Mouse (Mus musculus): ENCODE data around the gene Art4. TPM values are rescaled to one million over a fixed set of nuclear protein-coding genes. Genes with fewer than 3 reads are reported as not detected.

Gene Art4
- total and polyA plus RNA-seq, 3 experiments = 12.8 to 19.6 (median 16.3) TPM

GRCm38 (mm10) chr6:136855183-136855582 lies 2.4 kb downstream of the Art4 start:
- no peaks in the 10 kb centered on the region for H3K79me2 ChIP-seq (replicated peaks; ENCODE audit: control insufficient read depth, insufficient read depth, low read length)
- H3K4me3 ChIP-seq = no peak overlapping the region
- peaks cover 6% of the 10 kb centered on the region for H3K4me1 ChIP-seq (ENCODE audit: control insufficient read depth, insufficient read depth, low read length)
- no peak overlapping the region; the same call in 1 of the 2 replicates for H3K27ac ChIP-seq
- H3K36me3 ChIP-seq (ENCODE audit: control insufficient read depth, insufficient read depth, low read length) = no peaks in the 10 kb centered on the region
- no peaks in the 10 kb centered on the region for H3K27me3 ChIP-seq (ENCODE audit: control insufficient read depth, insufficient read depth, low read length)
- H3K9ac ChIP-seq (ENCODE audit: low read depth, low read length) = no peak overlapping the region
- no peak for TF ChIP-seq POLR2A (IDR thresholded peaks at IDR 0.05; ENCODE audit: insufficient read depth, low read depth, low read length)
- TF ChIP-seq CTCF (IDR thresholded peaks at IDR 0.05) = no peak
- TF ChIP-seq EP300 (IDR thresholded peaks at IDR 0.05; ENCODE audit: insufficient read depth, low read depth, low read length) = no peak
- WGBS = 50% methylated on average over 2 of the region's 2 CpGs
- DNase-seq = no peak
- intact Hi-C loops (cut with DNase I) = no loop called here

DNA sequence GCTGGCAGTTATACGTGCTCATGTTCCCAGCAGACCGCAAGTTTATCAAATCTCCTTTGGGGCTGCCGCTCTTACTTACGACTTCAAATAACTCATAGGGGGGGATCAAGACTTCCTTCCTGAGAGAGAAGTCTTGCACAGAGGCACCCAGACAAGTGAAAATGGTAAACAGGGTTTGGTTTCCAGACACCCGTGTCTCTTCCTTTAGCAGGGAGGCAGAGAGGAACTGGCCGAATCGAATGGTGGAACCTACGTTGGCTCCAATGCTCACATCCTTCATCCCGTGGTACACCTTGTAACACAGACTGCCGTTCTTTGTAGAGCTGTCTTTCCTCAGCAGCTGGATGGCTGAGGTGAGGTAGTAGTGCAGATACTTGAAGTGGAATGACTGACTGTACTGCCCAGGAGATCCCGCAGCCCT lies 3.2 kb downstream of the Art4 start:
- H3K9ac ChIP-seq (ENCODE audit: low read depth, low read length) = no peak overlapping the region
- intact Hi-C loops (cut with DNase I) = no loop called here
- no peak overlapping the region for H3K27ac ChIP-seq
- WGBS = 62% methylated on average over 11 of the region's 11 CpGs
- no peak overlapping the region for H3K4me3 ChIP-seq
- TF ChIP-seq POLR2A (IDR thresholded peaks at IDR 0.05; ENCODE audit: insufficient read depth, low read depth, low read length) (no peak), EP300 (IDR thresholded peaks at IDR 0.05; ENCODE audit: insufficient read depth, low read depth, low read length) (no peak), CTCF (IDR thresholded peaks at IDR 0.05) (no peak)
- no peak for DNase-seq
- H3K79me2 ChIP-seq (replicated peaks; ENCODE audit: control insufficient read depth, insufficient read depth, low read length) = no peaks in the 10 kb centered on the region
- no peaks in the 10 kb centered on the region for H3K27me3 ChIP-seq (ENCODE audit: control insufficient read depth, insufficient read depth, low read length)
- H3K36me3 ChIP-seq (ENCODE audit: control insufficient read depth, insufficient read depth, low read length) = no peaks in the 10 kb centered on the region
- H3K4me1 ChIP-seq (ENCODE audit: control insufficient read depth, insufficient read depth, low read length) = peaks cover 6% of the 10 kb centered on the region

- H3K9ac ChIP-seq (ENCODE audit: low read depth, low read length) = no peak overlapping the region
- H3K79me2 ChIP-seq (replicated peaks; ENCODE audit: control insufficient read depth, insufficient read depth, low read length) = no peaks in the 10 kb centered on the region
- H3K4me1 ChIP-seq (ENCODE audit: control insufficient read depth, insufficient read depth, low read length) = peaks cover 4% of the 10 kb centered on the region
- 59% methylated on average over 3 of the region's 3 CpGs for WGBS
- no peak overlapping the region for H3K4me3 ChIP-seq
- no peaks in the 10 kb centered on the region for H3K36me3 ChIP-seq (ENCODE audit: control insufficient read depth, insufficient read depth, low read length)
- H3K27me3 ChIP-seq (ENCODE audit: control insufficient read depth, insufficient read depth, low read length) = no peaks in the 10 kb centered on the region
- no peak for DNase-seq
- no peak for TF ChIP-seq POLR2A (IDR thresholded peaks at IDR 0.05; ENCODE audit: insufficient read depth, low read depth, low read length)
- no peak for TF ChIP-seq EP300 (IDR thresholded peaks at IDR 0.05; ENCODE audit: insufficient read depth, low read depth, low read length)
- no peak for TF ChIP-seq CTCF (IDR thresholded peaks at IDR 0.05)
- intact Hi-C loops (cut with DNase I) = loop anchor here (2.0 kb wide), 1 partner anchor 22 kb away; no protein-coding TSS in a partner anchor
- no peak overlapping the region for H3K27ac ChIP-seq
These were observed 4.8 kb downstream of the Art4 start for GRCm38 (mm10) chr6:136852762-136853161.

DNA sequence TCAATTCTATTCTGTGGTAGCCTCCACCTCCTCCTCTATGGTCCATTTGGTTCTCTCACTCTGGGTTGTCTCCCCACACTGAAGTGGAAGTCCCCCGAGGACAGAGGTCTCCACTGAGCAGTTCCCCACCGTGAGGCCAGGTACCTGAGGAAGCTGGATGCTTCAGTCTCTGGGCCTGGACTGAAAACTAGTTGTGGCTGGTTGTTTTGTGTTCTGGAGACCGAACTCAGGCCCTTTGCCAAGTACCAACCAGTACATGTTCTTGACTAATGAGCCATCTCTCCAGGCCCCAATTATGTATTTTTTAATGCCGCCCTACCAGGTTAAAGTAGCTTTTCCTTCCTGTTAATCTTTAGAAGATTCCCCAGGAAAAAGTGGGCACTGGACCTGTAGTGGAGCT lies 5.2 kb downstream of the Art4 start:
- no peak overlapping the region for H3K27ac ChIP-seq

GRCm38 (mm10) chr6:136850267-136850666 lies 7.3 kb downstream of the Art4 start:
- 42% methylated on average over 6 of the region's 6 CpGs for WGBS
- Histone ChIP-seq H3K27me3 (ENCODE audit: control insufficient read depth, insufficient read depth, low read length) (no peaks in the 10 kb centered on the region), H3K4me1 (ENCODE audit: control insufficient read depth, insufficient read depth, low read length) (peaks cover 2% of the 10 kb centered on the region), H3K9ac (ENCODE audit: low read depth, low read length) (no peak overlapping the region), H3K27ac (no peak overlapping the region), H3K36me3 (ENCODE audit: control insufficient read depth, insufficient read depth, low read length) (no peaks in the 10 kb centered on the region), H3K79me2 (replicated peaks; ENCODE audit: control insufficient read depth, insufficient read depth, low read length) (no peaks in the 10 kb centered on the region), H3K4me3 (no peak overlapping the region)
- intact Hi-C loops (cut with DNase I) = no loop called here
- TF ChIP-seq CTCF (IDR thresholded peaks at IDR 0.05) (no peak), EP300 (IDR thresholded peaks at IDR 0.05; ENCODE audit: insufficient read depth, low read depth, low read length) (no peak), POLR2A (IDR thresholded peaks at IDR 0.05; ENCODE audit: insufficient read depth, low read depth, low read length) (no peak)
- DNase-seq = no peak

More for the DNA sequence above, 5.2 kb downstream of the Art4 start:
- no peaks in the 10 kb centered on the region for H3K79me2 ChIP-seq (replicated peaks; ENCODE audit: control insufficient read depth, insufficient read depth, low read length)
- no peak overlapping the region for H3K9ac ChIP-seq (ENCODE audit: low read depth, low read length)
- H3K36me3 ChIP-seq (ENCODE audit: control insufficient read depth, insufficient read depth, low read length) = no peaks in the 10 kb centered on the region
- H3K4me1 ChIP-seq (ENCODE audit: control insufficient read depth, insufficient read depth, low read length) = peaks cover 4% of the 10 kb centered on the region
- DNase-seq = no peak
- intact Hi-C loops (cut with DNase I) = loop anchor here (2.0 kb wide), 1 partner anchor 22 kb away; no protein-coding TSS in a partner anchor
- H3K4me3 ChIP-seq = no peak overlapping the region
- 79% methylated on average over 4 of the region's 4 CpGs for WGBS
- TF ChIP-seq CTCF (IDR thresholded peaks at IDR 0.05) = no peak
- no peaks in the 10 kb centered on the region for H3K27me3 ChIP-seq (ENCODE audit: control insufficient read depth, insufficient read depth, low read length)

GRCm38 (mm10) chr6:136848971-136849370 lies 8.6 kb downstream of the Art4 start:
- Histone ChIP-seq H3K79me2 (replicated peaks; ENCODE audit: control insufficient read depth, insufficient read depth, low read length) (no peaks in the 10 kb centered on the region), H3K9ac (ENCODE audit: low read depth, low read length) (no peak overlapping the region), H3K27me3 (ENCODE audit: control insufficient read depth, insufficient read depth, low read length) (no peaks in the 10 kb centered on the region), H3K27ac (no peak overlapping the region), H3K4me1 (ENCODE audit: control insufficient read depth, insufficient read depth, low read length) (no peaks in the 10 kb centered on the region; the same call in 1 of the 2 replicates), H3K4me3 (no peak overlapping the region), H3K36me3 (ENCODE audit: control insufficient read depth, insufficient read depth, low read length) (no peaks in the 10 kb centered on the region)
- TF ChIP-seq CTCF (IDR thresholded peaks at IDR 0.05) (no peak), EP300 (IDR thresholded peaks at IDR 0.05; ENCODE audit: insufficient read depth, low read depth, low read length) (no peak), POLR2A (IDR thresholded peaks at IDR 0.05; ENCODE audit: insufficient read depth, low read depth, low read length) (no peak)
- DNase-seq = no peak
- intact Hi-C loops (cut with DNase I) = no loop called here
- WGBS = 84% methylated on average over 5 of the region's 5 CpGs

Data from heart, adult 2 months (tissue).